Mouse (Mus musculus) CD4-positive helper T cell, adult 2 months (primary cell): ENCODE measurements around the gene Dynlt1b.
"Not testable (repeated sequence)": the region's sequence is repeated elsewhere in the genome, so short reads cannot be mapped to it uniquely, and the experiment has no call there.

Source experiments
- DNase-seq: peaks from one replicate; pipeline ENCODE4 v3.0.0-alpha.2; 2012; ENCODE audit warnings: low read depth, missing footprints, low spot score

Dynlt1b gene

GRCm38 (mm10) chr17:6461083-6461595, 31.2 kb downstream of the Dynlt1b start:
- DNase-seq = not testable (repeated sequence)

DNA sequence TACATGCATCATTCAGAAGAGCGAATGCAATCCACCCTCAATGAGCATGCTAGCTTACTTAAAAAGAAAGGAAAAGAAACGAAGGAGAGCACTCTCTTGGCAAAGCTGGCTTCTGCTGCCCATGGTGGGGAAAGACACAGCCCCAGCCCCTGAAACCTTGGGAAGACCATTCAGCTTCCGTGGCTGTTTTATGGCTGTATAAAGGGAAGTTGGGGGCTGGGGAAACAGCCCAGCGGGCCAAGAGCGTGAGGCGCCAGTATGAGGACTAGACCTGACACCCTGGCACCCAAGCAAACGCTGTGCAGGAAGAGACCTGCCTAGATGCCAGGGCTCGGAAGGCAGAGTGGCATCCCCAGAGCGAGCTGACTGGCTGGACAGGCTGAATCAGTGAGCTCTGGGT, 35.8 kb downstream of the Dynlt1b start:
- not testable (repeated sequence) for DNase-seq

GRCm38 (mm10) chr17:6467638-6468461, 37.9 kb downstream of the Dynlt1b start:
- not testable (repeated sequence) for DNase-seq

DNA sequence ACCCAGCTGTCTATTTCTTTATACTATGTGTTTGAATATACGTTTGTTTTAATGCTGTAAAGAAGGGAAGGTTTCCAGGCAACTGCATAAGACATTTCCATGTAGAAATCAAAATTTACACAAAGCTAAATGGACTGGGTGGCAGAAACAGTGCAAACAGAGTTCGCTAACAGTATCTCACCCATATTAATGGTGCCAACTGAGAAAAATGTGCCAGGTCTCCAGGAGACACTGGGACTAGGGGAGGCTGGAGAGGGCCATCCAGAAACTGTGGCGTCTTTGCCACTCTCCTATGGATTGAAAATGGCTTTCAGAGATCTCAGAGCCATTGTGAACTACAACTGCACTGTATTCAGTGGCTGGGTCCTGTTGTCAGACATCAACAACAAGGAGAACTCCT, 40.1 kb downstream of the Dynlt1b start:
- not testable (repeated sequence) for DNase-seq

GRCm38 (mm10) chr17:6470671-6471070, 40.8 kb downstream of the Dynlt1b start:
- DNase-seq = not testable (repeated sequence)

- DNase-seq = not testable (repeated sequence)
Observed at GRCm38 (mm10) chr17:6475270-6475669, 45.4 kb downstream of the Dynlt1b start.

DNA sequence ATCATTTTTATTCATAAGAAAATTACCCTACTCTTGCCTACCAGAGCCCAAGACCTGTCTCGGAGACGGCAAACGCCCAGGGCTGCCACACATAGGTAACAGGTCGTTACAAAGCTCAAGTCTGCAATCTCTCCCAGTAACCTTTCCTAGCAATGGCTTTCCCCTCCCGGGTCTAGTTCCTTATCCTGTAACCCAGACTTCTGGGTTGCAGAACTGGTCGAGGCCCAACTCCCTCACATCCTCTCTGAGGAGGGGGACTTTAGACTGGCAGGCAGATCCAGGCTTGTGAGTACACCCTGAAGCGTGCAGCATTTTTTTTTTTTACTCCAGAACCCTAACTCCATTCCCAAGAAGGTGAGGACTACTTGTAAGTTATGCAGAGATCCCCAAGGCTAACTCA, 46.0 kb downstream of the Dynlt1b start:
- not testable (repeated sequence) for DNase-seq

DNA sequence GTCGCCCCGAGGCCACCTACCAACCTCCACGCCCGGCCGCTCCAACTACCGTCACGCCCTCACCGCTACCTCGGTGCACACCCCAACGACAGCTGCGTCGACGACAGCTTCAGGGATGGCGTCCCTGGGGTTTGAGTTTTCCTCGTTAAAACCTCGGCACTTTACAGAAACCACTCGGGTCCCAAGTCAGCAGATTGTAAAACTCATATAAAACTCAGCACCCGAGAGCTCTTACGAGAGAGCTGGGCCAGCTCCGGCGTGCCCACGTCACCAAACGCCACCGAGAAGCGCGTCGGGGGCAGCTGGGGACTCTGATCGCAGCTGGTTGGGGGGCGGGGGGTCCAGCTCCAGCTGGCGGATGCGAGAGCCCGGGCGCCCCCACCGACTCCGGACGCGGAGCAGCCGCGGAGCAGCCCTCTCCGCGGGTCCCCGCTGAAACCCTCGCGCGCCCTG, 46.6 kb downstream of the Dynlt1b start:
- peak; percentile 58 for DNase-seq

- DNase-seq = peak; percentile 49
Observed at GRCm38 (mm10) chr17:6477026-6477425, 47.1 kb downstream of the Dynlt1b start.

GRCm38 (mm10) chr17:6480855-6481589, 51.1 kb downstream of the Dynlt1b start:
- not testable (repeated sequence) for DNase-seq

DNA sequence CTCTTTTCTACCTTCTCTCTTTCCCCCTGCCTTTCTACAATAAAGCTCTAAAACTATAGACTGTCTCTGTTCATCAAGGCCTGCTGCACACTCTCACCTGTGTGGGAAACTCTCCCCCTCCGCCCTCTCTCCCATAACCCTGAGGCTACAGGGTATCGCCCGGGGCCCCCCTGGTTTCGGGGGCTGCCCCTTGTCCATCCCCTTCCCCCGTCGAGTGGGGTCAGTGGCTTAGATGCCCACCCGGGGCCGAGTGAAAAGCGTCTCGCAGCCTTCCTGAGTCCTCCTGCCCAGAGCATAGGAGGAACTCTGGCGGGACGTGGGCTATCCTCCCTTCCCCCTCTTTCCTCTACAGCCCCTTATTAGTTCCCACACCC, 51.7 kb downstream of the Dynlt1b start:
- not testable (repeated sequence) for DNase-seq

DNA sequence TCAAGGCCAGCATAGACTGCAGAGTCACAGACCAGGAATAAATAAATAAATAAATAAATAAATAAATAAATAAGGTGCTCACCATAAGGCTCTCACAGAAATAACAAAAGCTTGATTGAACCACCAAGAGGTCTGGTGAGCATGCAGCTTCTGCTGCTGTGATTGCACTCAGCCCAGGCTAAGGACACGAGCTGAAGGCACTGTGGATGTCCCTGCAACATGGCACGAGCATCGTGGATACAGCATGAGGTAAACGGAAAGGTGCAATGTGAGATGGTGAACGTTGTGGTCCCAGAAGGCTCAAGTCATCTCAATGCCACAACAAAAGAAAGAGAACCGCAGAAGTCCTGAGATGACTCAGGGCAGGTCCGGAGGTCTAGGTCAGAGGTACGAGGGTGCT, 52.3 kb downstream of the Dynlt1b start:
- DNase-seq = not testable (repeated sequence)
